Mouse (Mus musculus) erythroblast, embryonic 14.5 days (primary cell): ENCODE results near the gene Apba2. TPM values are rescaled to one million over a fixed set of nuclear protein-coding genes. Genes with fewer than 3 reads are reported as not detected.

Experiments
- H3K27me3 ChIP-seq: 2 replicates; pipeline ENCODE4 v1.6.1; 2012; ENCODE audit warnings: inconsistent platforms; ENCODE audit not compliant: control insufficient read depth
- H3K36me3 ChIP-seq: 2 replicates; pipeline ENCODE4 v1.6.1; 2012; ENCODE audit warnings: mild to moderate bottlenecking, inconsistent platforms; ENCODE audit not compliant: control insufficient read depth
- H3K4me1 ChIP-seq: 2 replicates; pipeline ENCODE4 v1.6.1; 2012; ENCODE audit warnings: inconsistent platforms; ENCODE audit not compliant: control insufficient read depth
- H3K4me3 ChIP-seq: replicated peaks from 2 replicates; pipeline ENCODE3; 2012; ENCODE audit warnings: moderate library complexity, mild to moderate bottlenecking, inconsistent platforms
- H3K9me3 ChIP-seq: 2 replicates; pipeline ENCODE4 v1.6.1; 2012; ENCODE audit warnings: low read length, inconsistent platforms, mixed read lengths; ENCODE audit not compliant: control insufficient read depth
- GATA1 ChIP-seq: IDR thresholded peaks from 2 replicates; pipeline ENCODE4 v1.6.1; 2012; ENCODE audit warnings: low read length, inconsistent platforms, mixed read lengths
- TAL1 ChIP-seq: IDR thresholded peaks from 3 replicates; pipeline ENCODE4 v1.6.1; 2012; ENCODE audit warnings: low read length, inconsistent platforms, mixed read lengths
- polyA plus RNA-seq: library from polyadenylated mRNA; stranded (reverse); fragments of >175 nt; gene quantifications from 2 replicates; pipeline ENCODE4 v1.2.3, GENCODE M21; 2012

The Apba2 gene
- polyA plus RNA-seq, 1 experiment, result not detected

DNA sequence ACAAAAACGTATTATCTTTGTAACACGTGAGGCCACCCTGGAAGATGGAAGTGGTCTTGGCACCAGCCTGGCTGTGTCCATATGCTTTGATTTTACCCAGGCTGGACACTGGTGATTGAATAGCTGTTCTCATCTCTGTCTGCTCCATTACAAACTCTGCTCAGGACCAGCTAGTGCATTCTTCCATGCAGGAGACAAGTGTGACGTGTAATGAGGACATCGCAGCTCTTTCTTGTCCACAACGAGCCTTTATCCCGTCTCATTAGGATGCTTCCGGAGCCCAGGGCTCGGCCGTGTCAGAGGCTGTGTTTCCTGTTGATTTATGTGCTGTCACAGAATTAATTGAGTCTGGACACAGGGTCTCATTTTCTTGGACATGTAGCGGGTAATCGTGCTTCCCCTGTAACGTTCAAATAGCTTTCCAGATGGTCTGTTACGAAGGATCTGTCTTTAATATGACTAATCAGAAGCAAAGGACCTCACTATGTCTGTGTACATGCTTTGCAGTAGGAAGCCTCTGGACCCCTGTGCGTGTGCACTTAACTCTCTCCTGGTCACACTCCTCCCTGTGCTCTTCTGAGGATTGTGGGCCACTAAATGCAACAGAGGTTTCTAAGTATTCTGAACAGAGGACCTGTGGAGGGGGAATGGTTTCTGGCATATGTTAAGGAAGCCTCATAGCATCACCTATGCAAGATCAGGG lies 186.8 kb downstream of the Apba2 start:
- H3K27me3 ChIP-seq, result no peaks in the 10 kb centered on the region
- H3K4me3 ChIP-seq, result no peak overlapping the region
- TF ChIP-seq GATA1 (no peak), TAL1 (no peak)
- H3K4me1 ChIP-seq, result no peaks in the 10 kb centered on the region
- H3K36me3 ChIP-seq, result no peaks in the 10 kb centered on the region
- H3K9me3 ChIP-seq, result peaks cover 16% of the 10 kb centered on the region

DNA sequence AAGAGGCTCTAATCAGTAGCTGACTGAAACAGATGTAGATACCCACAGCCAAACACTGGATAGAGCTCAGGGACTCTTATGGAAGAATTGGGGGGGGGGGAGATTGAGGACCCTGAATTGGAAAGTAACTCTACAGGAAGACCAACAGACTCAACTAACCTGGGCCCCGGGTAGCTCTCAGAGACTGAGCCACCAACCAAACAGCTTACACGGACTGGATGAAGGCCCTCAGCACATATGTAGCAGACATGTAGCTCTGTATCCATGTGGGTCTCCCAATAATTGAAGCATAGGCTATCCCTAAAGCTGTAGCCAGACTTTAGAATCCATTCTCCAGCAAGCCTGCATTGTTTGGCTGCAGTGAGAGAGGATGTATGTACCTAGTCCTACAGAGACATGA lies 190.3 kb downstream of the Apba2 start:
- Histone ChIP-seq H3K36me3 (no peaks in the 10 kb centered on the region), H3K4me1 (no peaks in the 10 kb centered on the region), H3K27me3 (no peaks in the 10 kb centered on the region), H3K4me3 (no peak overlapping the region), H3K9me3 (peaks cover 31% of the 10 kb centered on the region)
- no peak for TF ChIP-seq TAL1
- no peak for TF ChIP-seq GATA1

DNA sequence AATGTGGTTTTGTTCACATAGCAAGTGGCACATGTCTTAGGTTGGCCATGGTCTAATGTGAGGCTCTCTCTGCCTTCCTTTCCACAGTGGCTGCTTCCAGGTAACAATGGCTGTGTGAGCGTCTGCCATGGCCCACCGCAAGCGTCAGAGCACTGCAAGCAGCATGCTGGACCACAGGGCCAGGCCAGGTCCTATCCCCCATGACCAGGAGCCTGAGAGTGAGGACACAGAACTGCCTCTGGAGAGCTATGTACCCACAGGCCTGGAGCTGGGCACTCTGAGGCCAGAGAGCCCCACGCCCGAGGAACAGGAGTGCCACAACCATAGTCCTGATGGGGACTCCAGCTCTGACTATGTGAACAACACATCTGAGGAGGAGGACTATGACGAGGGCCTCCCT lies 193.4 kb downstream of the Apba2 start:
- no peak for TF ChIP-seq GATA1
- no peak for TF ChIP-seq TAL1
- peaks cover 38% of the 10 kb centered on the region for H3K9me3 ChIP-seq
- H3K36me3 ChIP-seq, result no peaks in the 10 kb centered on the region
- no peak overlapping the region for H3K4me3 ChIP-seq
- H3K4me1 ChIP-seq, result no peaks in the 10 kb centered on the region
- no peaks in the 10 kb centered on the region for H3K27me3 ChIP-seq

DNA sequence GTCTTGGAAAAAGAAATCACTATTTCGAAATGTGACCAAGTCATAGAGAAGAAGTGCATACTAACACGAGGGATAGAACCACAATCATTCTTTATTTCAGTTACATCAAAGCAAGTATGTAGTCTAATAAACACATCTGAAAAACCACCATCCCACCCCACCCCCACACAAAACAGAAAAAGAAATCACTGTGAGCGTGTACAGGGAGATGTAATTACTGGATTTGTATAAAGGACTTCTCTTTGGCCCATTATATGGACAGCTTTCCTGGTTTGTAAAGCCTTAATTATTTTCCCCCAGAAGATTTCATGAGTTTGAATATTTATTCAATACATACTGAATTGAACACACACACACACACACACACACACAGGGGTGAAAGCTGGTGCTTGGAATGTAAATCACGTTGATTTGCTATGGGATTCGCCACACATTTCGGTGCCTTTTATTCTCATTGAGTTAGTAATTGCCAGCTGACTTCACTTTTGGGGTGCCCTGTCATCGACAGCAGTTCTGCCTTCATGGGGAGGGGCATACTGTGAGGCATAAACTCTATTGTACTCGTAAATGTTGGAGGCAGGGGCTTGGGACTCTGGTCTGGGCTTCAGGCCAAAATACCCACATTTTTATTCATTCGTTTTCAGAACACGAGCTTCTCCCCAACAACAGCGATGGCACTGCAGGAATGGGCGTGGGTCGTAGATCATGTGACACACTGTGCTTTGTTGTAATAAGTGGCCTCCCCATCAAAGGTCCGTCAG lies 195.2 kb downstream of the Apba2 start:
- Histone ChIP-seq H3K4me3 (no peak overlapping the region), H3K27me3 (no peaks in the 10 kb centered on the region), H3K4me1 (no peaks in the 10 kb centered on the region), H3K9me3 (peaks cover 40% of the 10 kb centered on the region), H3K36me3 (no peaks in the 10 kb centered on the region)
- TF ChIP-seq GATA1 (no peak), TAL1 (no peak)

DNA sequence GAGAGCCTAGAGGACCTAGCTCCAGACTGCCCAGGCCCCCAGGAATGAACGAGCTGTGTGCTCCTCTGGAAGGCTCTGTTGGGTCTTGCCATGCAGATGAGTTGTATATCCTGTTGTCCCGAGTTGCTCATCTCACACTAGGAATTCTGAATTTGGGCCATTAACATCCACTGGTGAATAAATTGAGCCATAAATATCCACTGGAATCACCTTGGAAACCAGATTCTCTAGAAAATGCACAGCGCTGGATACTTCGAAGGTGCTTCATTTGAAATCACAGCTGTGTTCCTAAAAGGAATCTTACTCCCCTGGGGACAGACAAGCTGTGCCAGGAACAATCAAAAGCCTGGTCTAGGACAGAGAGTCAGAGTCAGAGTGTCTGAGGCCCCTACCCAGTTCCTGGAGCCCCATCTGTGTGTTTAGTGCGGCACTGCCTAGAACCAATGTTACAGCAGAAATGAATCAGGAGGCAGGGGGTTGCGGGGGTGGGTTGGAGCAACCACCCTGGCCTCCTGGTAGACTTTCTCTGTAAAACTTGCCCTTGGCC lies 196.4 kb downstream of the Apba2 start:
- no peak overlapping the region for H3K4me3 ChIP-seq
- no peaks in the 10 kb centered on the region for H3K36me3 ChIP-seq
- peaks cover 45% of the 10 kb centered on the region for H3K9me3 ChIP-seq
- no peaks in the 10 kb centered on the region for H3K27me3 ChIP-seq
- H3K4me1 ChIP-seq, result no peaks in the 10 kb centered on the region
- TF ChIP-seq TAL1 (no peak), GATA1 (no peak)

DNA sequence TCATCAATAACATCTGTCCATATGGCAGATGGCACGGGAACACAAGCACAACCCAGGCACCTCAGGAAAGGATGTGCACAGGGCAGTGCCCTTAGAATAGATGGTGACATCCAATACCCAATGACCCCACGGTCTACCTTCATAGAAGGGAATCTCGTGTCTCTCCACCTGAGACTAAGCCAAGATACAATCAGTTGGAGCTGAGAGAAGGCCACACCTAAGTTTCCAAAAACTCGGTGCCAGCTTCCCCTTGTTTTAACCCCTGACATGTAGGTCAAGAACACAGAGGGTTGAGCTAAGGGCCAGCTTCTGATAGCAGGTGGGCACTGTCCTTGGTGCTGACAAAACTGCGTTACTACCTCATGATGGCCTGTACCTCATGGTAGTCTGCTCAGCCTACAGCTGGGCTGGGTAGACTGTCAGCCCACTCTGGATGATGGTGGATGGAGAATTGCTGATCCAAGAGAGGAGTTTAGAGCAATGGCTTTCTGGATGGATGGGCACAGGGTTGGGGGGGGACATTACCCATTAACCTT lies 202.6 kb downstream of the Apba2 start:
- no peak for TF ChIP-seq GATA1
- H3K9me3 ChIP-seq, result peaks cover 49% of the 10 kb centered on the region
- no peaks in the 10 kb centered on the region for H3K4me1 ChIP-seq
- H3K4me3 ChIP-seq, result no peak overlapping the region
- no peaks in the 10 kb centered on the region for H3K36me3 ChIP-seq
- no peaks in the 10 kb centered on the region for H3K27me3 ChIP-seq

DNA sequence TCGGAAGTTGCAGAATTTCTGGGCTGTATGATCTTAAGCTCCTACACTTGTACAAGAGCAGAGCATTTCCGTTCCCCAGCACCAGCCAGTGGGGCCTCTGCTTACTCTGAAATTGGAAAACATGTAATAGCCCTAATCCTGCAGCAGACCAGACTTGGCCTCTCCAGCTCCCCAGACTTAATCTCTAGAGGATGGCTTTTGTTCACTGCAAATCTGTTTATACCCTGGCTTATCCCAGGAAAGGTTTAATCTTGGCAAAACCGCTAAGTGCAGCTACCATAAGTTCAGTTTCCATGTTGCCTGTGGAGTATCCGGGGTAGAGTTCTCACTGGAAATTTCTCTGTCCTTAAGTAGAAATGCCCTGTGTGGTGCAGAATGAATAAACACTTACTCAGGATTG lies 206.7 kb downstream of the Apba2 start:
- H3K9me3 ChIP-seq, result peaks cover 48% of the 10 kb centered on the region
- no peak overlapping the region for H3K4me3 ChIP-seq
- H3K27me3 ChIP-seq, result no peaks in the 10 kb centered on the region
- TF ChIP-seq GATA1 (no peak), TAL1 (no peak)
- no peaks in the 10 kb centered on the region for H3K36me3 ChIP-seq
- H3K4me1 ChIP-seq, result no peaks in the 10 kb centered on the region

DNA sequence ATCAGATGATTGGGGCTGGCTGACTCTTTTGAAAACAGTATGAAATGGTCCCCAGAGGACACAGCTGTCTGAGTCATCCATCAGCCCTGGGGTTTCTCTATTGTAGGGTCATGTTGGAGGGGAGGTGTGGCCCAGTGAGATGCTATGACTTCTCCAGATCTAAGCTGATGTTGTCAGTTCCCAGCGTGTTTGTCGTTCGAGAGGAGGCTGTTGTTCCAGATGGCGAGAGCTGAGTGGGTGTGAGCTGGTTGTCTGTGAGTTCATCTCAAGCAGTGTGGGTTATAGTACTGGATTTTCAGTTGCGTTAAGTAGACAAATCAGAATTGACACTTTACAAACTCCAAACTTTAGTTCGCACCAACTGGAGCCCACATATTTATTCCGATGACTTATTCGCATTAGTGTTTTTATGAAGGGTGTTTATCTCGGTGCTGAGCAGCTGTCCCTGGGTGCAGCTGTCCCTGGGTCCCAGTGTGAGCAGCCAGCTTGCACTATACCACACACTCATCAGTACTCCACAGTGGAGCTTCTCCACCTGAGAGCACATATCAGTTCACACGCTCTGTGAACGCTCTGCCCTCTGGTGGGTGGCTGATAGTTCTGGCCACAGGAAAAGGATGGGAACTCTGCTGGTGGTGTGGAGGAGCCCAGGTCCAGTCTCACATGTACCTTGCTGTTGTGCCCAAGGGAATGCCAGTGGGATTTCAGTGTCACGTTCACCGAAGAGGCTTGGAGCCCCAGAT lies 208.2 kb downstream of the Apba2 start:
- no peak overlapping the region for H3K4me3 ChIP-seq
- H3K9me3 ChIP-seq, result peaks cover 39% of the 10 kb centered on the region
- no peaks in the 10 kb centered on the region for H3K27me3 ChIP-seq
- no peaks in the 10 kb centered on the region for H3K36me3 ChIP-seq
- TF ChIP-seq GATA1 (no peak), TAL1 (no peak)
- no peaks in the 10 kb centered on the region for H3K4me1 ChIP-seq

DNA sequence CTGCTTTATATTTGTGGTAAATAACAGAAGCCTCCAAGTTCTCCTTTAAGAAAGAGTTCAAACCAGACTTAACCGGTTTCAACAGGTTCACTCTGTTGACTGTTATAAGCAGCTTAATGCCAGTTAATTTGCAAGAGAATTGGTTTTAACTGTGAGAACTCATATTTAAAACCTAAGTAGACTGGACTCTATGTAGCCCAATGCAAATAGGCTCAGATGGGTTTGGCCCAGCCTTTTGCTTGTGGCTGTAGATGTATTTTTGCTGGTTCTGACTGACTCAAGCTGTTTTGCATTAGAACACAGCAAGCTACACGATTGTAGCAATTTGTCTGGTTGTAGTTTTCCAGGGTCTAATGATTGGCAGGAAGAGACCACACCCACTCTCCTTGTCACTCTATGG lies 214.8 kb downstream of the Apba2 start:
- peaks cover 10% of the 10 kb centered on the region; the same call in 1 of the 2 replicates for H3K9me3 ChIP-seq
- no peaks in the 10 kb centered on the region for H3K36me3 ChIP-seq
- H3K4me3 ChIP-seq, result no peak overlapping the region
- H3K4me1 ChIP-seq, result no peaks in the 10 kb centered on the region
- TF ChIP-seq GATA1 (no peak), TAL1 (no peak)
- H3K27me3 ChIP-seq, result no peaks in the 10 kb centered on the region
